In genomic region chr2:170584678-170585077, GRCm38 (mm10) we compare ENCODE assay signal across 38 mouse cellular contexts. TPM values are rescaled to one million over a fixed set of nuclear protein-coding genes. Genes with fewer than 3 reads are reported as not detected.
"Had no signal": no experiment of that assay in that cellular context is flagged by ENCODE, and none has a peak within 500 bp of the region (broad histone marks: within the 10 kb centered on the region; RNA-seq: fewer than 3 reads in every experiment).

No protein-coding gene starts in this region.

- H3K9me3 ChIP-seq: heart, embryonic 12.5 days; hindbrain, embryonic 10.5 days; hindbrain, embryonic 12.5 days; intestine, embryonic 15.5 days; limb, embryonic 10.5 days; limb, embryonic 12.5 days had no signal

- H3K27me3 ChIP-seq: heart, embryonic 12.5 days; hindbrain, embryonic 12.5 days; intestine, embryonic 15.5 days had no signal

- H3K4me1 ChIP-seq: intestine, embryonic 15.5 days had no signal

- H3K36me3 ChIP-seq: heart, embryonic 12.5 days; hindbrain, embryonic 10.5 days; hindbrain, embryonic 12.5 days; intestine, embryonic 15.5 days; limb, embryonic 10.5 days; limb, embryonic 12.5 days had no signal

- ATAC-seq: hindbrain, embryonic 16.5 days; inflammation-experienced regulatory T-cells, adult 6 months; intestine, embryonic 15.5 days; intestine, postnatal 0 days had no signal

- DNase-seq: gastrocnemius, postnatal 14 days; gastrocnemius, postnatal 36 days; heart, adult 11 months; heart, adult 2 months; heart, postnatal 10 days; heart, postnatal 4 days; kidney, adult 18-20 months; kidney, adult 8-10 months; kidney, postnatal 10 days; kidney, postnatal 25 days; kidney, postnatal 4 days; liver had no signal

- H3K27ac ChIP-seq: heart, adult 2 months; hindbrain, embryonic 10.5 days; hindbrain, embryonic 12.5 days; hindbrain, embryonic 14.5 days; intestine, embryonic 15.5 days; layer of hippocampus, adult 2 months; left cerebral cortex, adult 2 months; limb, embryonic 12.5 days had no signal

- H3K9ac ChIP-seq: heart, embryonic 12.5 days; hindbrain, embryonic 12.5 days; hindbrain, embryonic 14.5 days; intestine, embryonic 15.5 days; limb, embryonic 12.5 days had no signal

- H3K4me3 ChIP-seq: heart, adult 2 months; heart, embryonic 12.5 days; hindbrain, embryonic 10.5 days; hindbrain, embryonic 12.5 days; intestine, embryonic 15.5 days; layer of hippocampus, adult 2 months; left cerebral cortex, adult 2 months; limb, embryonic 10.5 days; limb, embryonic 12.5 days had no signal

RNA-seq across cellular contexts. Expression of gene 4930470P17Rik, which starts 17.1 kb away (rescaled TPM):
- total RNA-seq: gastrocnemius, adult 18-20 months; gastrocnemius, adult 8-10 months; gastrocnemius, postnatal 14 days; gastrocnemius, postnatal 36 days; heart, adult 2 months; heart, postnatal 10 days; heart, postnatal 25 days; heart, postnatal 4 days; layer of hippocampus, adult 2 months; layer of hippocampus, postnatal 10 days; layer of hippocampus, postnatal 25 days; left cerebral cortex, adult 2 months; left cerebral cortex, postnatal 14 days; left cerebral cortex, postnatal 36 days had no signal
- polyA plus RNA-seq: gonadal fat pad, adult 2 months; heart, adult 2 months; heart, embryonic 12.5 days; heart, embryonic 14.5 days; heart, embryonic 16.5 days; hindbrain, embryonic 10.5 days; hindbrain, embryonic 12.5 days; inflammation-experienced regulatory T-cells, adult 6 months; intestine, embryonic 15.5 days; intestine, postnatal 0 days; kidney, embryonic 14.5 days; kidney, embryonic 16.5 days; limb, embryonic 10.5 days; limb, embryonic 12.5 days; limb, embryonic 14.5 days; liver, embryonic 11.5 days had no signal
